Mouse (Mus musculus) layer of hippocampus, adult 8-10 months (tissue): ENCODE results near the gene Actc1. TPM values are rescaled to one million over a fixed set of nuclear protein-coding genes. Genes with fewer than 3 reads are reported as not detected.

Source experiments
- total RNA-seq, 4 experiments: library from RNA; stranded (reverse); gene quantifications; 2 replicates each; pipeline ENCODE4 v1.2.4; 2022

The Actc1 gene
- total RNA-seq, 4 experiments from 2014 or later: 1.6 TPM; not detected in 3

Other genes starting within 250 kb of the Actc1 start
- gene Scg5, start 224.4 kb downstream of the Actc1 start, total RNA-seq: 100 to 1,000 TPM; 368 to 431 (median 406) TPM
- gene Arhgap11a, start 204.9 kb downstream of the Actc1 start, total RNA-seq: 1 to 10 TPM; 1.1 to 3.3 (median 2.5) TPM
- gene Gjd2, start 39.9 kb downstream of the Actc1 start, total RNA-seq: 1 to 10 TPM; 4.8 to 5.8 (median 5.6) TPM
- gene Aqr, start 133.5 kb upstream of the Actc1 start, total RNA-seq: 10 to 100 TPM; 26.9 to 37.3 (median 33.7) TPM
- gene Zfp770, start 147.9 kb upstream of the Actc1 start, total RNA-seq: 10 to 100 TPM; 18.9 to 24.5 (median 22.0) TPM